Mouse (Mus musculus) frontal cortex, postnatal 10 days (tissue): ENCODE measurements around the gene Olfr453.

ENCODE experiments used
- DNase-seq, 2 experiments: peaks; one replicate each; pipeline ENCODE4 v3.0.0; 2022; ENCODE audit warnings: low spot score in 2 of 2, mixed read lengths in 1 of 2

The Olfr453 gene

GRCm38 (mm10) chr6:42739071-42739470, at the start of gene Olfr453:
Gene Olfr453 (plus strand): TSS chr6:42739371.
- no peak for DNase-seq

GRCm38 (mm10) chr6:42689761-42690160, 49.4 kb upstream of the Olfr453 start:
- DNase-seq, result no peak

- DNase-seq, result peak; percentile 69 to 75
Observed at GRCm38 (mm10) chr6:42692154-42692516, 47.0 kb upstream of the Olfr453 start.

- peak; percentile 84 to 86 for DNase-seq
Observed at GRCm38 (mm10) chr6:42692517-42693190, 46.5 kb upstream of the Olfr453 start.

GRCm38 (mm10) chr6:42709291-42710211, 29.6 kb upstream of the Olfr453 start, which contains the start of gene Tcaf1:
Gene Tcaf1 (minus strand): TSS chr6:42710088.
- peak; percentile 85 to 88 for DNase-seq

- no peak for DNase-seq
Observed at GRCm38 (mm10) chr6:42714668-42715067, 24.5 kb upstream of the Olfr453 start.

GRCm38 (mm10) chr6:42717973-42718372, 21.2 kb upstream of the Olfr453 start:
- DNase-seq, result no peak

GRCm38 (mm10) chr6:42742303-42742702, 3.1 kb downstream of the Olfr453 start:
- DNase-seq, result no peak

GRCm38 (mm10) chr6:42747846-42748245, 8.7 kb downstream of the Olfr453 start:
- no peak for DNase-seq

- DNase-seq, result no peak
Observed at GRCm38 (mm10) chr6:42756104-42756503, 16.9 kb downstream of the Olfr453 start, which contains the start of gene Olfr38. Gene Olfr38 (plus strand): TSS chr6:42756404.

GRCm38 (mm10) chr6:42777066-42777465, 37.9 kb downstream of the Olfr453 start:
- no peak for DNase-seq

GRCm38 (mm10) chr6:42784793-42785192, 45.6 kb downstream of the Olfr453 start, which contains the start of gene Olfr452:
Gene Olfr452 (plus strand): TSS chr6:42785093.
- DNase-seq, result no peak

- no peak for DNase-seq
Observed at GRCm38 (mm10) chr6:42790247-42790948, 51.2 kb downstream of the Olfr453 start.

GRCm38 (mm10) chr6:42790949-42791556, 51.9 kb downstream of the Olfr453 start:
- peak in 1 of 2 experiments; percentile 12 for DNase-seq

GRCm38 (mm10) chr6:42794982-42795381, 55.8 kb downstream of the Olfr453 start:
- DNase-seq, result no peak
